Mouse (Mus musculus): Measurements from ENCODE around the gene Nsg2.

Gene Nsg2

DNA sequence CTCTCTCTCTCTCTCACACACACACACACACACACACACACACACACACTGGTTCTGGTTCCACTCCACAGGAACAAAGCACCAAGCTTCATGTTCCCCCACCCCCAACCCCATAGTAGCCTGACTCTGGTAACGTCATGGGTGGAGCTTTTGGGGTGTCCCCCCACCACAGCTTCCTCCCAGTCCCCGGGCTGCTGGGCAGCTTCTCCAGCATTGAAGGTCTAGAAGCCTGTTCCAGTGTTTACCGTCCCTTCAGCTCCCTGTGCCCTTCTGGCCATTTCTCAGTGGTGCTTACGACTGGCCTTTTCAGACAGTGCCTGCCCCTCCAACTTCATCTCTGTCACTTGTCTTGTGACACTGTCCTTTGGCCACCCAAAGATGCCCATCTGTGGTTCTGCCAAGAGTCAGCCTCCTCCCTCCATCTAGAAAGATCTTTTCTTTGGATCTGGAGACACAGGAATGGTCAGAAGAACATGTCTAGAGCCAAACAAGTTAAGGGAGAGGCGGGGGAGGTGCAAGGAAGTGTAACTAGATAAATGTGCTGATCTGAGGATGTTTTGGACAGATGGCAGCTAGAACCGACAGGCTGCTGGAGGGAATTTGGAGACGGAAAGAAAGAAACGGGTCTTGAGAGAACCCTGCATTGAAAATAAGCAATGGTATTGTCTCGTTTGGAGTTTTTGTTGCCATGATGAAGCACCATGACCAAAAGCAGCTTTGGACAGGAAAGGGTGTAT is 11.8 kb downstream of the Nsg2 start:
- in situ Hi-C loops (cut with MseI, MboI) = no loop called here

- in situ Hi-C loops (cut with MseI, MboI) = no loop called here
These were observed 12.8 kb downstream of the Nsg2 start for GRCm38 (mm10) chr11:32013014-32013427.

DNA sequence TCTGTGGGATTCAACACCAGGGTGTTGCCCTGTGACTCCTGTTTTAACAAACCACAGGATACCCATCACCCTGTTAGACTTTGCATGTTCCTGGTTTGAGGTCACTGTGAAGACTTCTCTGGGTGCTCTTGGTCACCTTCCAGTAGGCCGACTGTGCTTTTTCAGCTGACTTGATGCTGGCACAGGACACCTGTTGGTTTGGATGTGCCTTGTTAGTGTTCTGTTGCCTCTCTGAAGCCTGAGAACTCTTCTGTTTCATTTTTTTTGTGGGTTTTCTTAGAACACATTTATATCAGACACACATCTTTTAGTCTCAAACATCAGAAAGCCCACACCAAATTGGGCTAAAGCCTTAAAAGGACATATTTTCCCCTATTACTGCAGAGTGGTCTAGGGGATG is 13.3 kb downstream of the Nsg2 start:
- in situ Hi-C loops (cut with MseI, MboI) = no loop called here

- in situ Hi-C loops (cut with MseI, MboI) = no loop called here
These were observed 17.9 kb downstream of the Nsg2 start for GRCm38 (mm10) chr11:32018201-32018600.

DNA sequence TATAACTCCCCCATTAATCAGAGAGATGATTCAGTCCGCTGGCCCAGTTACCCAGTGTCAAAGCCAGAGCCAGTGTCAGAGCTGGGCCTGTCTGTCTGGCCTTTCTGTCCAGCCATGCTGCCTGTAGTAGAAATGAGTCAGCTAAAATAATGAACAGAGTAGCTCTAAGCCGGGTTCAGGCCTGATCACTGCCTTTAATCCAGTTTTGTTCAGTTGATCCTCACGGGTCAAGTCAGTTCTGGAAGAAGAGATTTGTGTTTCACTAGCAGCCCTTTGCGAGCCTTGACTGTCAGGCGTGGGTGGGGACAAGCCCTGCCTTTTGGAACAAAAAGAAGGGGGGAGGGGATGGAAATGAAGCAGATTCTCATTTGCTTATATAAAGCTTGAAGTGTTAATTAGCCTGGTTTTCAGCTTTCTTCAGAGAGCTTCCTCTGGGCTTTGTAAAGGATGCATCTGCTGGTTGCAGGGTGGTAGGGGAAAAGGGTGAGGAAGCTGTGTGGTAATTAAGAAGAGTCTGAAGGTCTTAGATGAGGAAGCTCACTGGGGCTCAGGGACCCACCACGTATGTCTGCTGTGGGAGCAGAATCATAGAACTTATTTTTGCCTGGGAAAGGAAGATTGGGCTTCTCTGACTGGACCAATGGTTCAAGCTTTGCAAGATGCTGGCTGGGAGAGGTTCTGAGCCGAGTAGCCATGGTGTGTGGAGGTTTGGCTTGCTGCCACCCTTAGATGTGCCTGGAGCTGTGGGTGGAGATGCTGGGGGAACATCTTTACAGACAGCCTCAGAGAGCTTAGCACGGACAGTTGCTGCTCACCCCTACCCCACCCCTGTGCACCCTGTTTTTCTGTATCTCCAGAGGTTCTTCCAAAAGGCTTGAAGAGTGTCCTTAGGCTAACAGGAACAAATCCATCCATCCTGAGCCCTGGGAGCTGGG is 20.0 kb downstream of the Nsg2 start:
- in situ Hi-C loops (cut with MseI, MboI) = no loop called here

DNA sequence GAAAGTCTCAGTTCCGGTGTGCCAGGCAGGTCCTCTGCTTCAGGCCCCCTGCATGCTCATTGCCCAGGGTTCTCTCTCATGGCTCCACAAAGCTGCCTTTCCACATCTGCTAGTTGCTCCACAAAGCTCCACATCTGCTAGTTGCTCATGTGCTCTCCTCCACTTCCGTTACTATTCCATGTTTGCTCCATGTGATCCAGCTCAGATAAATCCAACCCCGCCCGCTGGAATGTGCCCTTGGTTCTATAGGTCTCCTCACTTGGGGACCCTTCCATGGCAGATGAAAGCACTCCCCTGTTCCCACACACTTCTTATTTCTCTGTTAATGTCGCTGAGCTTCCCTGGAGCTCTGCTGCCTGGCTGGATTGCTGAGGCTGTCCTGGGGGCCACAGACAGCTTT is 26.4 kb downstream of the Nsg2 start:
- in situ Hi-C loops (cut with MseI, MboI) = no loop called here

- in situ Hi-C loops (cut with MseI, MboI) = no loop called here
These were observed 27.4 kb downstream of the Nsg2 start for GRCm38 (mm10) chr11:32027474-32028342.

- in situ Hi-C loops (cut with MseI, MboI) = no loop called here
These were observed 28.3 kb downstream of the Nsg2 start for GRCm38 (mm10) chr11:32028605-32029004.

DNA sequence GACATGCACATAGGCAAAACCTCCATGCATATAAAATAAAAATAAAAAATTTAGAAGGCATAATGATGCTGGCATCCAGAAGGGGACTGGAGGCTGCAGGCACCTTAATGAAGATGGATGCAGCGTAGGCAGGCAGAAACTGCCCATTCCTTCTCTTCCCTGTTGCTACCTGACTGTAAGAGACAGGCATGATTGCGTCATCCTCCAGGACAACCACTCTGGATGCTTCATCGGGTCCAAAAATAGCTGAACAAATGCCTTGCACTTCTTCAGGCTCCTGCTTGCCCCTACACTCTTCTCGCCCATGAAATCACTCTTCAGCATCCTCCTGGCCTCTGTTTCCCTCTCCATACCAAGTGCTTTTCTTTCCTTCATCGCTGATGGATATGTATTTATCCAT is 29.1 kb downstream of the Nsg2 start:
- in situ Hi-C loops (cut with MseI, MboI) = no loop called here

- in situ Hi-C loops (cut with MseI, MboI) = no loop called here
These were observed 31.1 kb downstream of the Nsg2 start for GRCm38 (mm10) chr11:32031396-32031795.

DNA sequence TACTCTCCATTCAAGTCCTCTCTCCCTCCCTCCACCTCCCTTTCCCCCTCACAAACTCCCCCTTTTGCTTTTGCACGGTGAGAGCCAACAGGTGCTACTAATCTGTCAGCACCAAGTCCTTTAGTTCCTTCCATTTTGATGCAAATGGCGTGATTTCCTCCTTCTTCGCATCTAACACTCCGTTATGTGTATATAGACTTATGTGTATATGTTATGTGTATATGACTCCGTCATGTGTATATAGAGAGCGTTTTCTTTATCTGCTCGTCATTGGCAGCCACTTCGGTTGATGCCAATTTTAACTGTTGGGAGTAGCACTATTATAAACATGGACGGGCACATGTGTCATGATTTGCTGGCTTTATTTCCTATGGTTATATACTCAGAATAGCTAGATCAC is 31.8 kb downstream of the Nsg2 start:
- in situ Hi-C loops (cut with MseI, MboI) = no loop called here

DNA sequence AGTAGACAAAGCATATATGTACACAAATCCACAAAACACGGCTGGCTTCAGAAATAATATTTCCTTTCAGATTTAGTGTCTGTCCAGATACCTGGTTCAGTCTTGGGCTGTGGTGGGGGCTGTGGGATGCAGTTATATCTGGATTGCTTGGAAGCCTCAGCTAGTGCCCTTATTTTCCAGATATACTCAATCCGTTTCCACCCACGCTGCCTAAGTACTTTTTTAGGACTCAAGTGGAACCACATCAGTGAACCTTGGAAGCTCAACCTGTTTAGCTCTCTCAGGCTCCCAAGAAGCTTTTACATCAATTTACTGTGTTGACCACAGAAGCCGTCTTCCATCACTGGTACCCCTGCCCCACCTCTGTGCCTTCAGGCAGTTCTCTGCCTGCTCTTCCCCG is 35.6 kb downstream of the Nsg2 start:
- in situ Hi-C loops (cut with MseI, MboI) = no loop called here

DNA sequence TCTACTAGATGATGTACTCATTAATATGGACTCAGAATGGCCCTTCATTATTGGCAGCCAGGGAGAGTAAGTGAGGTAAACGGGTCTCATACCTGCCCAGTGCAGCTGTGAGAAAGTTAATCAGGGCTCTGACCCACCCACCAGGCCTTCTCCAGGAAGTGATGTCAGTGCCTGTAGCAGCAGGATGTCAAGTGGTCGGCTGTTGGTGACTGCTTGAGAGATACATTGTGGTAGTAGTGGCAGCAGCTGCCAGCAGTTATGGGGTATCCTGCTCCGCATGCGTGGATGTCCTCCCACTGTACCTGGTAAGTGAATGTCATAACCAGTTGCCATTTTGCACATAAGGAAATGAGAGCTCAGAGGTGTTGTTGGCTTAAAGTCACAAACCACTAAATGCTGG is 39.4 kb downstream of the Nsg2 start:
- in situ Hi-C loops (cut with MseI, MboI) = no loop called here

GRCm38 (mm10) chr11:32057389-32057788 is 57.1 kb downstream of the Nsg2 start:
- in situ Hi-C loops (cut with MseI, MboI) = no loop called here

GRCm38 (mm10) chr11:32057861-32058260 is 57.6 kb downstream of the Nsg2 start:
- in situ Hi-C loops (cut with MseI, MboI) = no loop called here

- in situ Hi-C loops (cut with MseI, MboI) = no loop called here
These were observed 60.8 kb downstream of the Nsg2 start for GRCm38 (mm10) chr11:32061020-32061419.

GRCm38 (mm10) chr11:32061874-32062273 is 61.6 kb downstream of the Nsg2 start:
- in situ Hi-C loops (cut with MseI, MboI) = no loop called here

- in situ Hi-C loops (cut with MseI, MboI) = no loop called here
These were observed 63.7 kb downstream of the Nsg2 start for GRCm38 (mm10) chr11:32063775-32064510.

DNA sequence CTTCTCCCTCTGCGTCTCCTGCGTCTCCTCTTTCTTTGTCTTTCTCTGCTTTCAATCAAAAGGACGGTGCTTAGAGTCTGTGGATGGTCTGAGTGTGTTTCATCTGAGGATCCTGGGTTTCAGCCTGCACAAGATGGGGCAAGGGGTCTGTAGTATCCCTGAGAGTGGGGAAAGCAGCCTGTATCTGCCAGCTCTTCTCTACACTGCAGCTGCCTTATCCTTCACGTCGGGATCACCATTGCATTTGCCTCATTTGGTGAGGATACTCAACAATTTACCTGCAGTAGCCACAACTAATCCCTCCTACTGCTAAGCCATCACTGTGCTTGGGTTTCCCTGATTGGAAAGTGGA is 64.2 kb downstream of the Nsg2 start:
- in situ Hi-C loops (cut with MseI, MboI) = no loop called here

DNA sequence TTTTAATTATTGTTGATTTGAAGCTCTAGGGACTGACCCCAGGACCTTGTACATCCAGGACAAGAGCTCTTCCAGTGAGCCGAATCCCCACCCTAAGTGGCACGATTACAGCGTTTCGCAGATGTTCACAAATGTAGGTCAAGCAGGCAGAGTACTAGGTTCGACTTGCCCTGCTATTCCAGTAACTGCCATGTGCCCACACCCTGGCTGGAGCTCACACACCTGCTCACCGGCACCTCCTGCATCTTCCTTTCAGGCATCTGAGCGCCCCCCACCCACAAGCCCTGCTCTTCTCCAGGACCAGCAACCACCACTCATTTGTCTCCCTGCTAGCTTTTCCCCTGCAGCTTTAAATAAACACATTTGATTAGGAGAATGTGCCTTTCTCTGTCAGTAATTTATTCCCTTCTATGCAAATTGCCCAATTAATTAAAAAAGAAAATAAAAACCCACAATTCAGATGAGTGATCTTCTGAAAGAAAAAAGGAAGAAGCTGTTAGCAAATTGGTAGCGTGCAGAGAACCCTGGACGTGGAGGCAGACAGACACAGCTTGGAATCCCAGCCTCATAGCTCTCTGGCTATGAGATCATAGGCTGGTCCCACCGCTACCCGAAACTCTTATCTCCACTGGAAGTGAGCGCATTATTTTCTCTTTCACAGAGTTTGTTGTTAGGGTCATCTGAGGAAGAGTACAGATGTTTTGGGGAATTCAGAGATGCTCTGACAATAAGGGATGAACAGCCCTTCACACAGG is 68.7 kb downstream of the Nsg2 start:
- in situ Hi-C loops (cut with MseI, MboI) = no loop called here

- in situ Hi-C loops (cut with MseI, MboI) = no loop called here
These were observed 74.9 kb downstream of the Nsg2 start for GRCm38 (mm10) chr11:32075163-32075562.
